Mouse (Mus musculus): ENCODE data around the gene Cdk6. TPM values are rescaled to one million over a fixed set of nuclear protein-coding genes. Genes with fewer than 3 reads are reported as not detected.
"Not testable (repeated sequence)": the region's sequence is repeated elsewhere in the genome, so short reads cannot be mapped to it uniquely, and the experiment has no call there.

The Cdk6 gene
- polyA plus RNA-seq, 1 experiment from 2014 or later, result 34.0 TPM

DNA sequence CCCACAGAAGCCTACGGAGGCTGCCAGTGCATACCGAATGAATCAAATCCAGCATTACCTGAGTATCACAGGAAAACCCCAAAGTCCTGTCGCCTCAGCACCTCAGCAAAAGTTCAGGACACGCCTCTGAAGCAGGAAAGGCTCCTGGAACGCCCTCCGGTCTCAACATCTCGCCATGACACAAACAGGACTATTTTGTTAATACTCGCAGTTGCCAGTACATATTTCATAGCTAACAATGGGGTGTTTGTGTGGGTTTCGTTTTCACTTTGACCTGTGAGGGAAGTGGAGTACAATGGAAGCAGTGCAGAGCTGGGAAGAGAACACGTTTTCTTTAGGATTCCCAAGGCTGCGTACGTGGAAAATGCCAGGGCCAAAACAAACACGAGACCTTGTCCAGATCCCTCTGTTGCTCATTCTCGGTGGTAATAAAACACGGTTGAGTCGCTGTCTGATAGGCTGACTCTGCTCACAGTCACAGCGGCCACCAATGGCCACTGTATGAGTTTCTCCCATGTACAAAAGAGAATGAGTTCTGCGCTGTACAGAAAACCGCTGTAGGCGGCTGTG is 91.9 kb downstream of the Cdk6 start:
- not testable (repeated sequence) for H3K27me3 ChIP-seq (ENCODE audit: low read depth, poor library complexity, severe bottlenecking); H3K27ac ChIP-seq; DNase-seq (ENCODE audit: low spot score); H3K4me3 ChIP-seq; H3K9me3 ChIP-seq (replicated peaks); H3K36me3 ChIP-seq; H3K4me1 ChIP-seq
- 89% methylated on average over 20 of the region's 20 CpGs for WGBS

DNA sequence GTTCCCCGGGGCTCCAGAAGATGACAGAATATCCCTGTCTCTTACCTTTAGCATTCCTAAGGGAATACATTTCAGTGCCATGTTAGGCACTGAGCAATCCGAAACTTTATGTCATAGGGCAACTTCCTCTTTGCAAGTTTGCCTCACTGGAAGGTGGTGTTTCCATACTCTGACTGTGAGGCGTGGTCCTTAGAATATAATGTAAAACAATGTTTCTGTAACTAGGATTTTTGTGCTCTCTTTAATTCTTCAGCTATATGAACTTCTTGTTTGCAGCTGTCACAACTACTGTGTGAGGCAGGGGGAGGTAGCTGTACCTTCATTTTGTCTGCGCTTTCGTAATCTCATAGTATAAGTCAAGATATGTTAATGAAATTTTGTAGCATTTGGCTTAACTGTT is 92.8 kb downstream of the Cdk6 start:
- H3K4me3 ChIP-seq; H3K27me3 ChIP-seq (ENCODE audit: low read depth, poor library complexity, severe bottlenecking); H3K4me1 ChIP-seq; H3K9me3 ChIP-seq (replicated peaks); DNase-seq (ENCODE audit: low spot score); H3K27ac ChIP-seq; H3K36me3 ChIP-seq: not testable (repeated sequence)
- WGBS, result 96% methylated on average over 5 of the region's 5 CpGs

DNA sequence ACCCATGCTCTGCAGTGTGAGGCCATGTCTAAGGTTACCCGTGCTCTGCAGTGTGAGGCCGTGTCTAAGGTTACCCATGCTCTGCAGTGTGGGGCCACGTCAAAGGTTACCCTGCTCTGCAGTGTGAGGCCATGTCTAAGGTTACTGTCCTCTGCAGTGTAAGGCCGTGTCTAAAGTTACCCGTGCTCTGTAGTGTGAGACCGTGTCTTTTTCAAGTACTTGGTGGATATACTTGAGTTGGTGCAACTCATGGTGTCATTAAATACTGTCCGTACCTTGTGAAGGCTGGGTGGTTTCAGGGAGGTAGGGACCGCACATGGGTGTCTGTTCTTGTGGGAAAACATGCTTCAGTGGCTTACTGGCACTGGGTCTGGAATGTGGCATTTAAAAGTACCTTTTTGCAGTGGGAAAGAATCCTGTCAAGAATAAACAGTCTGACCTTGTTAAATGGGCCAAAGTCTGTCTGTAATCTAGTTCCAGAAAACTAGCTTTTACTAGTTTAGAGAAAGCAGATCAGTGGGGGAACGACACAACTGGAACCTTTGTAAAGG is 97.2 kb downstream of the Cdk6 start:
- not testable (repeated sequence) for H3K4me3 ChIP-seq; DNase-seq (ENCODE audit: low spot score); H3K9me3 ChIP-seq (replicated peaks); H3K27ac ChIP-seq; H3K27me3 ChIP-seq (ENCODE audit: low read depth, poor library complexity, severe bottlenecking); H3K36me3 ChIP-seq; H3K4me1 ChIP-seq
- 92% methylated on average over 9 of the region's 9 CpGs for WGBS

DNA sequence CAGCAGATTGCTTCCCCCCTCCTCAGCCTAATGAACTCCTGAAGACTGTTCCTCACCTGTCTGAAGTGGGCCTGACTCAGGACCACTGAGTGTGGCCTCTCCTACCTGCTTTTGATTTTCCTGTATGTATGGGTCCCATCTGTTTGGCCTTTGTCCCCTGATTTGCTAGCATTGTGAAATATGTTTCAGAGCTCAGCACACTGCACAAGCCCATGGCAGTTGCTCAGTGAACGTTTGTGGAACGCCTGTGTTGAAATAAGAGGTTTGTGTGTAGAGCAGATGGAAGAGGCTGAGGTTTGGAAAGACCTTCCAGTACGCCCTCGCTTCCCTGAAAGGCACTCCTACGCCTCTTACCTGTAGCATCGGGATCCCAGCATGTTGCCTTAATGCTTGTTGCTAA is 98.1 kb downstream of the Cdk6 start:
- not testable (repeated sequence) for DNase-seq (ENCODE audit: low spot score); H3K27me3 ChIP-seq (ENCODE audit: low read depth, poor library complexity, severe bottlenecking); H3K4me1 ChIP-seq; H3K27ac ChIP-seq; H3K4me3 ChIP-seq; H3K36me3 ChIP-seq; H3K9me3 ChIP-seq (replicated peaks)
- WGBS, result 87% methylated on average over 6 of the region's 6 CpGs

DNA sequence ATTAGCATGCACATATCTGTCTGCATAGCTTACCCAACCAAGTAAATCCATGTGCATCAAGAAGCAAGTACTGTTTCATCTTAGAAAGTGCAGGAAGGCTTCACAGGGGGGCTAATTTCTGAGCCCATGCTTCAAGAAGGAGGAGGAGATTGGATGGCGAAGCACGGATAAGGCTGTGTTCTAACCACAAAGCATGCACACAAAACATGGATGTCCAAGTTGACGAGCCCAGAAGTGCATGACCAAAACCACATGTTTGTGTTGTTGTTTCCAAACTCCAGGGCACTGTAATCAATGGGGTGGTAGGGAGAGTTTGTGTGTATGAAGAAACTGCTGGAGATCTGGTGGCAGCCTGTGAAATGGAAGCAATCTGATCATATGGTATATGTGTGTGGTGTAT is 101.2 kb downstream of the Cdk6 start:
- WGBS, result 81% methylated on average over 3 of the region's 3 CpGs
- H3K9me3 ChIP-seq (replicated peaks); DNase-seq (ENCODE audit: low spot score); H3K27me3 ChIP-seq (ENCODE audit: low read depth, poor library complexity, severe bottlenecking); H3K36me3 ChIP-seq; H3K4me3 ChIP-seq; H3K27ac ChIP-seq; H3K4me1 ChIP-seq: not testable (repeated sequence)

DNA sequence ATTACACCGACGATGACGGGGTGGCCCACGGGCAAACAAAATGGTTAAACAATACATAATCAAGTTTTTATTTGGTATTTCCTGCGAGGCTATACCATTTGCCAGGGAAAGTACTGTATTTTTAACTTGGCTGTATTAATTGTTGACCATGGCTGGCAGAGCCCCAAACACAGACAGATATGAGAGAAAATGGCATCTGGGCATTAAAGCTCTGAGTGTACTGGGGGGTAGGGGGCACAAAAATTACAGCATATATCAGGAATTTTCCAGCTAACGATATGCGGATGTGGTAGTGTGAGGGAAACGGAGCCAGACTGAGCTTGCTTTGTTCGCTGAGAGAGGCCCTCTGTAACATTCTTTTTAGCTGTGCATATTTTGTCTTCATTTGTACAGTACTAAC is 109.9 kb downstream of the Cdk6 start:
- H3K9me3 ChIP-seq (replicated peaks); H3K27me3 ChIP-seq (ENCODE audit: low read depth, poor library complexity, severe bottlenecking); H3K4me3 ChIP-seq; DNase-seq (ENCODE audit: low spot score); H3K27ac ChIP-seq; H3K36me3 ChIP-seq: not testable (repeated sequence)
- H3K4me1 ChIP-seq, result peaks cover 14% of the 10 kb centered on the region
- 88% methylated on average over 9 of the region's 9 CpGs for WGBS

DNA sequence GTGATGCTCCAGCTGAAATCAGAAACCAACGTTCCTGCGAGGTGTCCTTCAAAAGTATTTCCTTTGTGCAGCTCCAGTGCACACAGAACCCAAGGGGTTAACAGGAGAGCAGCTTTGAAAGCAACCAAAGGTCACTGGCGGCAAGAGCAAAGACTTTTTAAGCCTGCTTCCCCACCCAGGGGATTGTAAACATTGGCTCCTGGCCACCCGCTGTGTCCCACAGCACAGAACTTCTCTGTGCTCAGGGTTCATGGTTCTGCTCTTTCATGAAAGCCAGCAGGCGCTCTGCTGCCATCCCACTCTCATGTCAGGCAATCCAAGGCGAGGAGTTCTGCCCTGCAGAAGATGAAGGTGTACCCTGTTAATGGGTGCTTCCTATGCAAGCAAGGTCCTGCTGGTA is 112.7 kb downstream of the Cdk6 start:
- H3K27me3 ChIP-seq (ENCODE audit: low read depth, poor library complexity, severe bottlenecking); H3K36me3 ChIP-seq; DNase-seq (ENCODE audit: low spot score); H3K27ac ChIP-seq; H3K9me3 ChIP-seq (replicated peaks); H3K4me3 ChIP-seq: not testable (repeated sequence)
- H3K4me1 ChIP-seq, result peaks cover 14% of the 10 kb centered on the region
- WGBS, result 6% methylated on average over 6 of the region's 6 CpGs

DNA sequence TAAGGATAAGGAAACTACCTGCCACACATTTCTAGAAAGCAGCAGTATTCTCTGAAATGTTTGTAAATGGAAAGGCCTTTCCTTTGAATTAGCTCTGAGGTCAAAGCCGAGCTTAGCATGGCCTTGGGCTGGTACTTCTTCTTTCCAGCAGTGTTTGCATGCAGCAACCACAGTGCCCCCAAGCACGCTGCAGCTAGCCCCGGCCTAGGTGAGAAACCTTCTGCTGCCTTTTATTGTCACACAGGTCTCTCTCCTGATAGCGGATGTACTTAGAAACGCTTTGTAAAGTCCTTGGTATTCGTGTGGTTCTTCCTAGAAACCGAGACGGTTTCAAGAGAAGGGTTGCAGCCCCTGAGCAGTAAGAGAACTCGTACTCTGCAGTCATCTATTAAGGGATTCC is 119.6 kb downstream of the Cdk6 start:
- no peaks in the 10 kb centered on the region for H3K9me3 ChIP-seq (replicated peaks)
- 90% methylated on average over 9 of the region's 9 CpGs for WGBS
- no peak overlapping the region for H3K4me3 ChIP-seq
- no peaks in the 10 kb centered on the region for H3K27me3 ChIP-seq (ENCODE audit: low read depth, poor library complexity, severe bottlenecking)
- H3K27ac ChIP-seq, result no peak overlapping the region
- H3K36me3 ChIP-seq, result peaks cover 6% of the 10 kb centered on the region; the same call in 1 of the 2 replicates
- peaks cover 39% of the 10 kb centered on the region for H3K4me1 ChIP-seq
- no peak for DNase-seq (ENCODE audit: low spot score)

DNA sequence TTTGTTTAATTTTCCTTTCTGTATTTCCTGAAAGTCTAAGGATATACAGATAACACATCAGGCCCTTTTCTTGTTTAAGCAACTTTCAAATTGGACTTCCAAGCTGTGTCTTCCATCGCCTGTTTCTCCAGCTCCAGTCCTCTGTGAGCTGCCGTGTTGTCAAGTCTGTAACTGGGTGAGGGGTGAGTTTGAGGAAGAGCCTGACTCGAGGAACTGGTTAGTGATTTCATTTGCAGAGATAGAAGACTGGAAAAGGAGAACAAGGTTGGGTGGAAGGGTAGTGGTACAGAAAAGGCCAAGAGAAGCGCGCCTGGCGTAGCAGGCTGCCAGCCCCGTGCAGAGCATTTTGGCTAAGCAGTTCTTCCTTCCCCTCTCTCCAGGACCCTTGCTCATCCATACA is 120.1 kb downstream of the Cdk6 start:
- H3K9me3 ChIP-seq (replicated peaks), result no peaks in the 10 kb centered on the region
- no peak for DNase-seq (ENCODE audit: low spot score)
- no peak overlapping the region for H3K27ac ChIP-seq
- peaks cover 44% of the 10 kb centered on the region for H3K4me1 ChIP-seq
- WGBS, result 95% methylated on average over 7 of the region's 7 CpGs
- H3K27me3 ChIP-seq (ENCODE audit: low read depth, poor library complexity, severe bottlenecking), result no peaks in the 10 kb centered on the region
- peaks cover 6% of the 10 kb centered on the region; the same call in 1 of the 2 replicates for H3K36me3 ChIP-seq
- no peak overlapping the region for H3K4me3 ChIP-seq

DNA sequence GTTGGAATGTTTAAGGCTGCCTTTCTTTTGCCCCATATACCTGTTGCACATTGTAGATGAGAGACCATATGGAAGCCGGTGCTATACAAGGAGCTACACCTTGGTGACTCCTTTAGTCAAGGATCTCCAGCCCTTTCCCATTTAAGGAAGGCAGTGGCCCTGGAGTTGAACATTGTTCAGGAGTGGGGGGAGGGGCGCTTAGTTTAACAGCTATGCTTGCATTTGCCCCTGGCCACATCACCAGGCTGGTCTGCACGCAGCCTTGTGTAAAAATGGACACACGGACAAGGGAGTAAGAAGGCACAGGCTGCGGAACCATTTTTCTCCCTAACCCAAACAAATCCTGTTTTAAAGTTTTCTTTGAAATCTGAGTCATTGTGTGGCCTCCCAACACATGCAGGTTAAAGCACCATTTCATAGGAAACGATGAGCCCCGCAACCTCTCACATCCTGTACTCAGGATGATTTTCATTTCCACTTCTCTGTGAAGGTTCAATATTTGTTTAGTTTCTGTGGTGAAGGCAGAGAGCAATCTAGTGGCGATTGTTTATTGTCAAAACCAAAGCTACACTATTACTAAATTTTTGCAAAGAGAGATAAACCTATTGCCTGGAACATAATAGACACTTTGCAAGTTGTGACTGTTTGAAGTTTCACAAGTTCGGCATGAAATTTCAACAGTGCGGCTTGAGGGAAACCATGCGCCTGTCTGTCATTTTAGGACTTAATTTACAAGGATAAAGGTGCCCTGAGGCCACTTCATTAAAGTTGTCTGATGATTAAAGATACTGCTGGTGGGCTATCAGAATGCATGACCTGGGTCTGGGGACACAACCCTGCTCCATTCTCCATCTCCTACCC is 121.8 kb downstream of the Cdk6 start:
- peak; percentile 46 for DNase-seq (ENCODE audit: low spot score)
- H3K9me3 ChIP-seq (replicated peaks), result no peaks in the 10 kb centered on the region
- 65% methylated on average over 11 of the region's 11 CpGs for WGBS
- no peak overlapping the region for H3K4me3 ChIP-seq
- H3K27me3 ChIP-seq (ENCODE audit: low read depth, poor library complexity, severe bottlenecking), result no peaks in the 10 kb centered on the region
- H3K27ac ChIP-seq, result peak overlapping the region; percentile 51; the same call in 1 of the 2 replicates
- peaks cover 6% of the 10 kb centered on the region; the same call in 1 of the 2 replicates for H3K36me3 ChIP-seq
- peaks cover 47% of the 10 kb centered on the region for H3K4me1 ChIP-seq

DNA sequence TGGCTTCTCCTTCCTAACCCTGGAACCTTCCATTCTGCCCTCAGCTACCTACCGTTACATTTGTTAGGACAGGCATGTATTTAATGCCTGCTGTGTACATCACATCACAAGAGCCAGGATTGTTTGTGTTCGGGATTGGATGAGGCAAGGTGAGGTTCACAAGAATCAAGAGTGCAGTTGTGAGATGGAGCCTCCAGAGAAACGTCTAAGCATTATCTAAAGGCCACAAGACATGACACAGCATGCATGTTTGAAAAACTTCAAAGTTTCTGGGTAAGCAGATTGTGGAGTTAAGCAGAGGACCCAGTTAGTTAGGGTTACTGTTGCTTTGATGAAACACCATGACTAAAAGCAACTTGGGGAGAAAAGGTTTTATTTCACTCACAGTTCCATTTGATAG is 122.5 kb downstream of the Cdk6 start:
- WGBS, result 82% methylated on average over 3 of the region's 3 CpGs

DNA sequence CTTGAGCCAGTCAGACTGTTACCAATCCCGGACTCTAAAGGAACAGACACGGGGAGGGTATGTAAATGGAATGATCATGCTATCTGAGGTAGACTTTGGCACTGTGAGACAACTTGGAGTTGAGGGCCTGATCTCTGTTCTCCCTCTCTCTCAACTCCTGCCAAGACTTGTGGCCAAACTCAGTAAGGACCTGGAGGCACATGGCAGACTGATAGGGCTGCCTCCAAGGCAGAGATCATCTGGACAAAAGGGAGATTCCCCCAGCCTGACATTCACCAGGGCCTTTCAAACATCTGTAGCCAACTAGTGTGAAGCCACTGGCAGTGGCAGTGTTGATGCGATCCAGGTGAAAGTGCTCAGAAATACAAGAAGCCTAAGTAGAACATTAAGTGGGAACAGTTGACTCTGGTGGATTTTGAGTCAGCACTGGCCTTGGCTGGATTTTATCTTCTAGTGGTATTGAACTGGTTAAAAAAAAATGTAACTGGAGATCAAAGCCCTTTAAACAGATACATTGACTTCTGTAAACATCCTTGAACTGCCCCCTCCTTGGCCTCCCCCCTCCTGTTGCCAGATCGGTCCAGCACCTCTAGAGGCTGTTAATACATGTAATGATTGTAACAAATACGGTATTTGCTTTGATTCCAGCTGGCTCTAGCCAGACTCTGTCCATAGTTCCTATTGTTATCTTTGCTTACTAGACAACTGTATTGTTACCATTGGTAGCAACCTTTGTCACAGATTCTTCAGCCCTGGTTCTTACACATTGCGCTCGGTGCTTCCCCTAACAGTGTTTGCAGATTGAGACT is 125.0 kb downstream of the Cdk6 start:
- DNase-seq (ENCODE audit: low spot score), result no peak
- WGBS, result 58% methylated on average over 7 of the region's 7 CpGs
- H3K27me3 ChIP-seq (ENCODE audit: low read depth, poor library complexity, severe bottlenecking), result no peaks in the 10 kb centered on the region
- peaks cover 47% of the 10 kb centered on the region for H3K4me1 ChIP-seq
- peaks cover 6% of the 10 kb centered on the region; the same call in 1 of the 2 replicates for H3K36me3 ChIP-seq
- no peak overlapping the region for H3K27ac ChIP-seq
- H3K9me3 ChIP-seq (replicated peaks), result no peaks in the 10 kb centered on the region
- H3K4me3 ChIP-seq, result no peak overlapping the region

More for the DNA sequence above, 122.5 kb downstream of the Cdk6 start:
- H3K27me3 ChIP-seq (ENCODE audit: low read depth, poor library complexity, severe bottlenecking), result no peaks in the 10 kb centered on the region
- no peak overlapping the region for H3K4me3 ChIP-seq
- H3K9me3 ChIP-seq (replicated peaks), result no peaks in the 10 kb centered on the region
- no peak for DNase-seq (ENCODE audit: low spot score)
- H3K36me3 ChIP-seq, result peaks cover 6% of the 10 kb centered on the region; the same call in 1 of the 2 replicates
- H3K27ac ChIP-seq, result no peak overlapping the region
- H3K4me1 ChIP-seq, result peaks cover 47% of the 10 kb centered on the region

DNA sequence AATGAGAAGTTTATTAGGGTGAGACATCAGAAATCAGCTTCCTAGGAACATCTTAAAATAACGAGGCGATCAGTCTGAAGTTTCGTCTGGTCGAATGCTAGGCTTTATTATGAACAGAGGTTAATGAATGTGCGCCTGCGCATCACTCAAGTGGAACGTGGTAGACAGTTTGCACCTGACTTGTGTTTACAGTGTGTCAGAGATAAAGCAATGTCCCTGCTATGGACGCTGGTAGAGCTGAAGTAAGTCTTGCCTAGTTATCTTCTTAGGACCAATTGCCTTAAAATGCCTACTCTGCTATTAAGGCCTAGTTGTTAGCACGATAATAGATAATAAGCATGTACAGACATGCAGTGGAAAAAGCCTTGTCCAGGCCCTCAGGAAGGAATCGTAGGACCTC is 129.6 kb downstream of the Cdk6 start:
- no peak overlapping the region for H3K27ac ChIP-seq
- peaks cover 14% of the 10 kb centered on the region; the same call in 1 of the 2 replicates for H3K36me3 ChIP-seq
- H3K27me3 ChIP-seq (ENCODE audit: low read depth, poor library complexity, severe bottlenecking), result no peaks in the 10 kb centered on the region
- no peak overlapping the region for H3K4me3 ChIP-seq
- DNase-seq (ENCODE audit: low spot score), result no peak
- H3K9me3 ChIP-seq (replicated peaks), result no peaks in the 10 kb centered on the region
- peaks cover 8% of the 10 kb centered on the region for H3K4me1 ChIP-seq
- WGBS, result 89% methylated on average over 10 of the region's 10 CpGs
